Mouse (Mus musculus): ENCODE data around the gene Pepd.

Gene Pepd

DNA sequence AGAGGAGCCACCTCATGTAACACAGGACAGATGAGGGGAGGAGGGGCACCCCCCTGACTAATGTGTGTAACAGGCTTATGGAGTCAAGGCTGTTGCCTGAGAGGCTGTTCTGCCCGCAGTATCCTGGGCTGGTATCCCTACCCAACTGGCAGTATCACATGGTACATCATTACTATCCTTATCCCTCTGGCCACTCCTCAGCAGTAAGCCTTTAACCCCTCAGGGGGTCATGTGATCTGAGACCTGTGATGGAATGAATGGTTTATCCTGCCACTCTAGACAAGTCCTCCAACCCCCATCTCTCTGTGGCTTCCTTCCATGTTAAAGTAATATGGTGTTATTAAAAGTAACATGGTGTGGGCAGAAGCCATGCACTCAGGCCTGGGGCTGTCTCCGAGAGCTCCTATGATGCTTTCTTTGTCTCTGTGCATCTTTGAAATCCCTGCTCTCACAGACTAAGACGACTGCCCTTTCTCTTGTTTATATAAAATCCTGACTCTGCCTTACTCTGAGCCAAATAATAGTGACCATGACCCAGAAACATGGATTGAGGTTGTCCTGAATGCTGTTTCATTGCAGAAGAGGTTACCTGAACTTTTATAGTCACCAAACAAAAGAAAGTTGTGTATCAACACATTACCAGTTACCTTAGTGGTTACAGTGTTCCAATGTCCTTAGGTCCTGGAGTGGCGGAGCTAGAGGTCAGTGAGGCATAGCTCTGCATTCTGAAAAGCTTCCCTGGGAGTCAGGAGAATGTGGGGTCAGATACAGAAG is 71.7 kb downstream of the Pepd start:
- no peak for DNase-seq (ENCODE audit: low spot score)

DNA sequence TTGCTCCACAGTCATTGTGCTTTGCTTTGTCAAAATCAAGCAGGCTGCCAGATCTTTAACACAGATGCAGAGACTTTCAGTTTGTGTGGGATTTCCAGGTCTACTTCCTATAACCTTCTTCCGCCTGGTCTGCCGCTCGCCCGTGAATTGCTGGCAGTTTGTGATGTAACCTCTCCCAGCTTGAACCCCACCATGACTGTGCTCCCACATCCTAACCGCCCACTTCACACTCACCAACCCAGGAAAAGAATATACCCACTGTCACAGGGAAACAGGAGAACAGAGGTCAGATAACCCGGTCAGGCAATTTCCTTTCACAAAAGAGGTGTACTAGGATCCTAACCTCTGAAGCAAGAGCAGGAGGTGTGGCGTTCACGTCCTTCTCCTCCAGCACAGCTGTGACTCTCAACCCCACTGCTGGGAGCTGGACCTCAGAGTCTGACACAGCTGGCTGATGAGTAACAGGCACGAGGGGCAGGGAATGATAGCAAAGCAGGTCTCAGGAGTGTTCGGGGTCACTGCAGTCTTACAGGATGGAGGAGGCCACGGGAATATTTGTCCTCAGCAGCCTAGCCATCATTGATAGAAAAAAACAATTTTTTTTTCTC is 72.5 kb downstream of the Pepd start:
- no peak for DNase-seq (ENCODE audit: low spot score)

DNA sequence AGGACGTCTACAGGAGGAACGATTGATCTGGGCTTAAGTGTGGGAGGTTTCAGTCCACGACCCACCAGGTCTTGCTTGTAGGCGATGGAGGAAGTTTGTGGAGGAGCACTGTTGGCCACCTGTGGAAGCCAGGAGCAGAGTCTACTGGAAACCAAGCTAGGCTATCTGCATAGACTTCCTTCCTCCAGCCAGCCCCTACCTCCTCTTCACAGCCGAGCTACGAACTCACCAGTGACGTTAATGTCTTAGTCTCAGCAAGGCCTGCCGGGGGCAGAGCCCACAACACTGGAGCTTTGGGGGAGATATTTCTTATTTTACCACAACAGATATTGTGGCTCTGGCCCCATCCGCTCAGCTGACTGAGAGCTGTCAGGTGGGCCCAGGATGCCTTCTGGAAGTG is 73.0 kb downstream of the Pepd start:
- no peak for DNase-seq (ENCODE audit: low spot score)

DNA sequence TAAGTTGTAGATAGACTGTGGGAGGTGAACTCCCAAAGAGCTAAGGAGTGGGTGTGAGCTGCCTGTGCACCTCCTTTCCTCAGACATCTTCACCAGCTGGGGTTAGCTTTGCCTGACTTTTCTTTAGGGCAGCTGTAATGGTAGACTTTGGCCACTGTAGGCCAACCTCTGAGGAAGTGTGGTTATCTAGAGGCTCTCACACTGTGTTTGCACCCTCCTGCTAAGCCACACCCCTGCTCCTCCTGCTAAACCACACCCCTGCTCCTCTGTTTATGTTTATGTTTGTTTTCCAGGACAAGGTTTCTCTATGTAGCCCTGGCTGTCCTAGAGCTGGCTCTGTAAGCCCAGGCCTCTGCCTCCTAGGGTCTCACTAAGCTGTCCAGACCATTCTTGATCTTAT is 73.5 kb downstream of the Pepd start:
- no peak for DNase-seq (ENCODE audit: low spot score)

DNA sequence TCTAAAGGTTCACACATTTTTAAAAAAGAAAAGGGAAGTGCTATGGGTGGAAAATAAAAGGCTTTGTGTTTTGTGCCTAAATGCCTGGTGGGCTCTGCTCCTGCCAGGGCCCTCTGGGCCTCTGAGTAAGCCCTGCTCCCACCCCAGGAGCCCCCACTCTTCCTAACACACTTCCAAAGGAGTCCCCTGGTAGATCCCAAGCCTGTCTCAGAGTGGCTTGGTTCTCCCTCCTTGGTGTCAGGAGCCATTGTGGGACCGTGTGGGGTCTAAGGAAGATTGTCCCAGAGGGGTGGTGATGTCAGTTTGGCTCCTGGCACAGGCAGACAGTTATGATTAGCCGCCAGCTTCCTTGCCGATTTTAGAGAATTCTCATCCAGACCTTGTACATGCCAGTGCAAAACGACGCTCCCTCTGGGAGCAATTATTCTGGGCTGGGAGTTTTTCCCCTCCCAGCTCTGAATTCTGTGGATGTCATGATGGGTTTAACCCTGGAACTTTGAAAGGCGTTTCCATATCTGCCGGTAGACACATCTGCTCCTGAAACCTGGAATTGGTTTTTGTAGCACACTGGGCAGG is 74.5 kb downstream of the Pepd start:
- no peak for DNase-seq (ENCODE audit: low spot score)

DNA sequence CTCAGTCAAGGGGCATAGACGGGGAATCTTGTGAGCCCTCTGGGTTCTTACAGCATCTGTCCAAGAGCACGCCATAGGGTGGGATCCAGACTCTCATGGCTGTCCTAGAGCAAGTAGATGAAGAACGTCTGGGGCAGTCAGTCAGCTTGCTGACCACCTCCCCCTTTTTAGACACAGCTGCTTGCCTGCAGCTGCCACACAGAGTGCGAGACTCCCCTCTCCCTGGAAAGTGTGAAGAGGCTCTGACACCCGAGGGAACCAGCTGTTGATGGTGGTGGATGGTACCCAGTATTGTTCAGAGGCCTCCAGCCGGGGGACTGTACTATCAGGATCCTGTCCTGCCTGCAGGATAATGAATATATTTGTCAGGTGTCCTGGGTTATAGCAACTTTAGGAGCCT is 75.1 kb downstream of the Pepd start:
- no peak for DNase-seq (ENCODE audit: low spot score)

DNA sequence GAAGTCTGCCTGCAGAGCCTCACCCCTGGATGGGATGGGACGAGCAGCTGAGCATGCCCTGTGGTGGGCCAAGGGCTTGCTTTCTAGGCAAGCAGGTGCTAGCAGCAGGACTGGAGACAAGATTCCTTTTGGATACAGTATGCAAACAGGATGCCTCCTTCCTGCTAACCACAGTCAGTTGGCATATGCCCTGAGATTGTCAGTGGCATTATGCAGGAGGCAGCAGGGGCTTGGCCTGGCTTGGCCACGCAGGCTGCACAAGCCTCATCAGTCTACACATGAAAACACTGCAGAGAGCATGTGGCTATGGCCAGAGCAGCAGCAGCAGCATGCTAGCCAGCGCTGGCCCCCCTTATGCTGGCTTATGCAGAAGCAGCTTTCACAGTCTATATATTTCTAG is 76.3 kb downstream of the Pepd start:
- DNase-seq (ENCODE audit: low spot score): no peak

DNA sequence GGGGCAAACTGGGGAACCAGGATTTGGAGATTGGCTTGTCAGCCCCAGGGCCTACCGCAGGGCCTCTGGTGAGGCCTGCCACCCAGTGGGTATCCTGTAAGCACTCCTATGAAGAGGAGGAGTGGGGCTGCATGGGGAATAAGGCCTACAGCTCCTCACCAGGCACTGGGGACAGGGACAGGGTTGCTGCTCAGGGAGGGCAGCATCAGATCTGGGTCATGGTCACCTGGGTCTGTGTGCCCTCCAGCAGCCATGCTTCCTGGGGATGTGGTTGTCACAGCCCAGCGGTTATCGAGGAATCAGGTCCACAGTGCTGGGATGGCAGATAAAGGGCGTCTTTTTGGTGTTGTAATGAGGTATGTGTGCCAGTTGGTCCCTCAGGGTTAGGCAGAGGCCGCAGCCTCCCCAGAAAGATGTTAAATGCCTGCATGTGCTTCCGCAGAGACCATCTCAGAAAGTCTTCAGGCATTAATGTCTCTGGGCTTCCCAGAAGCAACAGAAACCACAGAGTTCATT is 79.6 kb downstream of the Pepd start:
- DNase-seq (ENCODE audit: low spot score): no peak

DNA sequence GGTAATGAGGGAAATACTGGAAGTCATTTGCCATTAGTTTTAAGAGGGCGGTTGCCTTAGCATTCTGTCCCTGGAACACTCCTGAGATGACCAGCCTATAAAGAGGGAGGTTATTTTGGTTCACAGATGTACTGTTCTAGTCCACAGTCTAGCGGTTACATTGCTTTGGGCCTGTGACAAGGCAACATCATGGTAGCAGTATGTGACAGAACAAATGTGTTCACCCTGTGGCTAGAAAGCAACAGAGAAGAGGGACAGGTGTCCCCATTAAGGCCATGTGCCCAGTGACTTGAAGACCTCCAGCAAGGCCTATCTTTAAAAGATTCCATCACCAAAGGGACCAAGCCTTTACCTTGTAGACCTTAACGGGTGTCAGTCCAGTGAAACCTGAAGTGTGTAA is 80.6 kb downstream of the Pepd start:
- DNase-seq (ENCODE audit: low spot score): no peak

DNA sequence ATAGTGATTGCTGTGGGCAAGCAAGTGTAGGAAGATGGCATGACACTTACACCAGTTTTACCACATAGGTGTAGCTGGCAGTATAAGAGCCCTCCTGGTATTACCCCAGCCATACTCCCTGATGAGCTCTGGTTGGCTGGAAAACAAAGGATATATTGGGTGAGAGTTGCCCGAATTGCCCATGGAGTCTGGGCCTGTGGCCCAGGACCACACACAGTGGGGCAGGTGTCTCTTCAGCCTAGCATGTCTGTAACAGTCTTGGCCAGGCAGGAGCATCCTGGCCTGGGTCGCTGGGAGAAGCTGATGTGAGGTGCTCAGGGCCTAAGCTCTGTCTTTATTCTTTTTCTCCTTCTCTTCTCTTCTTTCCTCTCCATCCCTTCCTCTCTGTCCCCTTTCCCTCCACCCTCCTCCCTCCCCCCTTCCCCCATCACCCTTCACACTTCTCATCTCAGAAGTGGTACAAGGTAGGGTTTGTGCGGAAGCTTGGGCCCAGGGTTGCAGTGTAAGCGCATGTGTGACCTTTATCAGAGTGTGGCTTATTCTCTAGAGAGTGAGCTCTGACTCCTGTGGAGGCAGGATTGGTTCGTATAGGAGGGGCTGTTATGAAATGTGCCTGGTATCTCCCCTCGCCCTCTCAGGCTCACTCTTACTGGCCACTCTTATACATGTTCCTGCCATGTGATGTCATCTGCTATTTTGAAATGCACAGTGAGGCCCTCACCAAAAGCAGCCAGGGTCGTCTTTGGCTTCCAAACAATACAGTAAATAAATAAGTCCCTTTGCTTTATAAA is 83.9 kb downstream of the Pepd start:
- no peak for DNase-seq (ENCODE audit: low spot score)

DNA sequence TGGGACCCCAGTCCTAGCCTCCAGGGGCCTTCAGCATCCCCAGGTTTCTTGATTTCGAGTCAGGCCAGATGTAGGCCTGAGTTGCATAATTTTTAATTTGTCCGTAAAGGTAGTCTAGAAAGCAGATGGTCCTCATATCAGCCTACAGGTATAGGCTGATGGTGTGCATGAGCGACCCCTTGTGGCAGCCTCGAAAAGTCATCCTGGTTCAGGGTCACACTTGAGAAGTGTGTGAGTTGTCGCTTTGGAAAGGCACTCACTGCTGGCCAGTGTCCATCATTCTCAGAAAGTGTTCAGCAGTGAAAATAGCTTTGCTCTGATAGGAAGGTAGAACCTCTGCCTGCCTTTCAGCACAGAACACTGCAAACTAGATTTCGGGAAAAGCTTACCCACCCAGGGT is 88.7 kb downstream of the Pepd start:
- DNase-seq (ENCODE audit: low spot score): peak; percentile 14

DNA sequence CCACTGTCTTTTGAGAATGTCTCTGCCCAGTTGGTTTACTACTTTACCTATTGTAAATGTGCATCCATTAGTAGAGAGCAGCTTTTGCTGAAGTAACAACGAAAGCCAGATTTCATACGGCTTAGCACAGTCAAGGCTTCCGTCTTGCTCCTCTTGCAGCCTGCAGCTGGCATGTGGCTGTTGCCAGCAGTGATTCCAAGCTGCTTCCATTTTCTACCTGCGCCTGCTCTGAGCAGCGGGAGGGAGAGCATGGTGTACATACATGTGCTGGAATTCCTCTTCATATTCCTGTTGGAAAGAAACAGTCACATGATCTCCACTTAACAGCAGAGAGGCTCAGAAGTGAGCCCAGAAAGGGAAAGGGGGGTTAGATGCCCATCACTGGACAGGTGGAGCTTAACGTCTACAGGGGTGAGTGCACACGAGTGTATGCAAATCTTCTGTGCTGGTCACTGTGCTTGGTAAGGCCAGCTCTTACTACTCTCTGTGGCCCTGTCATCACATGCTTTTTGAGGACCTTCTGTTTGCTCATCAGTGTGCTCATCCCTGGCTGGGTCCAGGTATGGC is 91.1 kb downstream of the Pepd start:
- DNase-seq (ENCODE audit: low spot score): no peak

DNA sequence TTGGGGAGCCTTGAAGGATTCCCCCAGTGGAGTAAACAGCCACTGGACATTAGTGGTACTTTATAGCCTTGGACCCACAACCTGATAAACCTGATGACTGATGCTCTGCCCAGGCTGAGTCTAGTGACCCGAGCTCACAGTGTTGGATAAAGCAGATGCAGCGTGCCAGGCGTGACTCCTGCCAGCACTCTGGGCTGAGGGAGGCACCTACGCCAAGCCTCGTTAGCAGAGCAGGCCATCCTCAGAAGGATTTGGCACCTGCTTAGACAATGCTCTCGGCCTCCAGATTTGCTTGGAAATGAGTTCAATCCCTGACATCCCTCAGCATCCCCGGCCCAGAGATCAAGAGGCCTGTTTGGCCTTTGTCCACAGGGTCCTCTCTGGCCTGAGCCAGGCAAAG is 94.5 kb downstream of the Pepd start:
- no peak for DNase-seq (ENCODE audit: low spot score)

DNA sequence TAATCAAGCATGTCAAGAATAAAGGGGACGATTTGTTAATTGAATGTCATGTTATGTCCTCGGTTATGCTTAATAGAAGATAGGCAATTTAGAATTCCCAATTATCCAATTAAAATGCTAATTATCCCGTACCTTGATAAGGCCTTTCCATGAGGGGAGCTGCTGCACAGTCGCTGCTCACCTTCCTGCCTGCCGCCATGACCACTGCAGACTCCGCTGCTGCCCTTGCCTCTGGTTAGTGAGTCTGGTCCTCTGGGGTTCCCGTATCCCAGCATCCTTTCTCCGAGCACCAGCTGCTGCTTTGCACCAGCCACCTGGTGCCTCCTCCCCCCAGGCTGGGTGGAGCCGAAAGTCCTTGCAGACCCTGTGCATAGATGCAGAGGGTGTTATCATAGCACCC is 101.0 kb downstream of the Pepd start:
- DNase-seq (ENCODE audit: low spot score): no peak

DNA sequence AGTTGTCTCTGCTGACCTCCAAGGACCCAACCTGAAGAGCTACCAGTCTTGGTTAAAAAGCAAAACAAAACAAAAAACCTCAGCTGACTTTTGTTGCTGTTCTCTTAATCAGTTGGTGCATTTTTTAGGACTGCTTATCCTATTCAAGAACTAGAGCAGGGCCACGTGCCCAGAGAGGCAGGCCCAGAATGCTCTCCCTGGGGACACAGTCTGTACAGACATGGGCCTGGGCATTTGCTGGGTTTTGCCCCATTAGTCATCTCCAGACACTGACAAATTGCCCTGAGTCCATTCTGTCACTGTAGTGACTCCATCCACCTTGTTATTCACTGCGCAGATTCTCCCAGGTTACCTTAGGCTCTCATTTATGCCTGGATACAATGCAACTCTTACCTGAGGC is 103.1 kb downstream of the Pepd start:
- DNase-seq (ENCODE audit: low spot score): no peak

DNA sequence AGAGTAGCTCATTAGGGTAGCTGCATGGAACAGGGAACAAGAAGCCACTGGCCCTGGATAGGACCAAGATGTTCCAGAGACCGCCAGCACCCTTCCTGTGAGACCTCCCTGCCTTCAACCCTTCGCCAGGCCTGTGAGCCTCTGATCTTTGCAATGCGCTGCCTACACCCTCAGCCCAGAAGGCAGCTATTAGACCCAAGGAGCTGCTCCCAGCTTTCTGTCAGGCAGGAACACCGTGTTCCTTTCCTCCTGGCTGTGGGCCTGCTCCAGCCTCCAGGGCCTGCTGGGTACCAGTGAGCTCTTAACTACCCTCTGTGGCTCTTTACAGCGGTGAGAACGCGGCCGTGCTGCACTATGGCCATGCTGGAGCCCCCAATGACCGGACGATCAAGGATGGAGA is 109.2 kb downstream of the Pepd start:
- no peak for DNase-seq (ENCODE audit: low spot score)

DNA sequence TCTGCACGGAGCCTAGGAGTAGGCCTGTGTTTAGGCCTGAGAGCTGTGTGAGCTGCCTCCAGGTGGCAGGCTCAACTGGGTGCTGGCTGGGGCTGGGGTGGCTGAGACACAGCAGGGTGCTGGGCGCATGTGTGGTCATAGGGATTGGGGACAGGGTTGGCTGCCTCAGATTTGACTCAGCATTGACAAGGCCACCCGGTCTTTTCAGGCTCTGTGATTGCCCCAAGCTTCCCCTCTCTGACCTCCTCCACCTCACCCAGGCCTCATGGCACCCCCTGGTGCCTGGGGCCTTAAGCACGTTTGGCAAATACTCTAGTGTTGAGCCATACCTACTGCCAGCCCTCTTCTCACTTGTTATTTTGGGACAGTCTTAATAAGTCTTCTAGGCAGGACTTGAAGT is 111.1 kb downstream of the Pepd start:
- DNase-seq (ENCODE audit: low spot score): no peak

DNA sequence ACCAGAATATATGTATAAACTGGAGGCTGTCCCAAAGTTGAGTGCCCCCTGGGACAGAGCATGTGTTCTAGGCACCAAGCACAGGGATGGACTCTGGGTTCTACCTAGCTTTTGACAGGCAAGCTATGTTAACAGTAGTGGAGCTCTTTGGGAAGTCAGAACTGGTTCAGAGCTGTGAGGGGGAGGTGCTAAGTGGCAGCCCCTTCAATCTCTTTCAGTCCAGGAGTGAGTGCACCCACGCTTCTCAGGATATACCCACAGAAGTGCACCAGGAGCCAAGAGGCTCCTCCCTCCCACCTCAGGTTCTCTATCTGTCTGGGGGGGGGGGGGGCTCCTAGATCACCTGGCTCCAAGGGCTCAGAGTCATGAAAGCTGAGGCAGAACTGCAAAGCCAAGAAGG is 112.2 kb downstream of the Pepd start:
- no peak for DNase-seq (ENCODE audit: low spot score)

DNA sequence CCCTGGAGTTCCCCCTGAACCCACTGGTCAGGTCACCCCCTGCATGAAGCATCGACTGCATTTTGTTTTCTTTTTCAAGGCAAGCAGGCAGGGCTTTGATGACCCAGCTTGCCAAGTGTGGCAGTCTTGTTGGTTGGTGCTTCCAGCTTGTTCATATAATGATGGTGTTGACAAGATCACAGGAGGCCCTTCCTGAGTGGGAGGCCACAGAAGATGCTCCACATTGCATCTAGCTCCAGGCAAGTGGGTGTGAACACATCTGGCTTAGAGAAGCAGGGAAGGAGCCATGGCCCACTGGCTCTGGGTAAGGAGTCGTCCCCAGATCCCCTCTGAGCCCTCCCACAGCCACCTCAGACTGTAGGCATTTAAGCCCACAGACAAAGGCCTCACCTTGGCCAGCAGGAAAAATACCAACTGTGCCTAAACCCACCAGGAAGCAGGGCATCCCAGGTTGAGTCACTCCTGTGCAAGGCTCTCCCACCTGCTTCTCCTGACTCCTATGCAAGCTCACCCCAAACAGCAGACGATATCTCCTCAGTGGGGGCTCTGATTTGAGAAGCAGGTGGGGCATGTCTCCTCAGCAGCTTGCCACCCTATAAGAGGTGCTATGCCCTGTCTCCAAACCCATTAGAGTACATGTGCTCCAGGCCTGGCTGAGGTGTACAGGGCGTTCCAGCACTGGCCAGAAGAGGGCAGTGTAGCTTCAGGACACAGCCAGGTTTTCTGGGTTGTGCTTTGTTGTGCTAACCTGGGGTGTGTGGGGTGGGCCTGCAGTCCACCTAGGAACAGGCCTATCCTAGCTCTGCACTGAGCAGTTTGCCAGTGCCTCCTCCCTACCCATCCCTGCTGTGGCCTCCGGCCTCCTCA is 113.5 kb downstream of the Pepd start:
- DNase-seq (ENCODE audit: low spot score): peak; percentile 80

DNA sequence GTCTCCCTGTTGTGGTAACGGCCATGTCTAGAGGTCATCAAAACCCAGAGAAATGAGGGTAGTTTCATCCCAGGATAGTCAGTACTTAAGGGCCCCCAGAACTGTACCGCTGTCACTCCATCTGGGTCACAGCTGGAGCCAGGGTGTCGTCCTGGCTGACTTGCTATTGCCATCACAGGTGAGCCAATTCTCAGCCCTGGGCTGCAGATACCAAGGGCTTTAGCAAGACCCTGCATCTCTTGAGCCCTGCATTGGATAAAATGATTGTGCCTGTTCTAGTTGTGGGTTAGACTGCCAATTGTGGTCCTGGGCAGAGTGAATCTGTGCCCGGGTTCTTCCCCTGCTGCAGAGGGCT is 114.1 kb downstream of the Pepd start:
- DNase-seq (ENCODE audit: low spot score): no peak

DNA sequence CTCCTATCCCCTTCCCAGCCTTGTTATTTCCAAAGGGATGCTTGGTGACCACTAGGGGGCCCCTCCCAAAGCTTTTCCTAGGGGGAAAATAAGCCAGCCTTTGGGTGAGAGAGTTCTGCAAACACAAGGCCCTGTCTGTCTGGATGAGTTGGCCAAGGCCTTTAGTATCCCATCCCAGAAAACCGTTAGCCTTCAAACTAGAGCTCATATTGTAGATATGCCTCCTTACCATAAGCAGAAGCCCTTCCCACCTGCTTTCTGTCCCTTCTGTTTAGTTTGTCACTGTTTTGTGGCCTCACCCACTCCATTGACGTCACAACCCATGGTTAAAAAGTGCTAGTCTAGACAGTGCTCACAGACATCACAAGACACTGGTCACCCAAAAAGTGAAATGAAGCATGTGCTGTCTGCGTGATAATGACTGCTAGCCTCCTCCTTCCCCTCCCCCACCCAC is 114.7 kb downstream of the Pepd start:
- peak; percentile 34 for DNase-seq (ENCODE audit: low spot score)

Measured in left cerebral cortex, adult 11 months (tissue).